Mouse (Mus musculus) lung, embryonic 16.5 days (tissue): ENCODE measurements around the gene Rnf208. TPM values are rescaled to one million over a fixed set of nuclear protein-coding genes. Genes with fewer than 3 reads are reported as not detected.
A peak's percentile ranks its signal among the peaks of the same experiment; 100 is the strongest.

Experiments
- ATAC-seq: fragments of 200-750 bp; cut with Nextera tagmentation; 2 replicates; pipeline ENCODE4 v1.8.0; 2017; ENCODE audit warnings: low read depth, mild to moderate bottlenecking, moderate library complexity
- H3K27ac ChIP-seq: fragments of 300-500 bp; sonication (generic); 2 replicates; pipeline ENCODE4 v1.5.1; 2014; ENCODE audit warnings: mild to moderate bottlenecking, control low read depth, low read length
- H3K27me3 ChIP-seq: fragments of 300-500 bp; sonication (generic); 2 replicates; pipeline ENCODE4 v1.6.1; 2014; ENCODE audit warnings: low read depth, low read length, mixed read lengths; ENCODE audit not compliant: control insufficient read depth, insufficient read depth
- H3K36me3 ChIP-seq: fragments of 300-500 bp; sonication (generic); 2 replicates; pipeline ENCODE4 v1.6.1; 2014; ENCODE audit warnings: low read length; ENCODE audit not compliant: control insufficient read depth, insufficient read depth
- H3K4me1 ChIP-seq: fragments of 300-500 bp; sonication (generic); replicated peaks from 2 replicates; pipeline ENCODE4 v1.6.1; 2014; ENCODE audit warnings: low read length, mixed read lengths; ENCODE audit not compliant: control insufficient read depth, insufficient read depth
- H3K4me2 ChIP-seq: fragments of 300-500 bp; sonication (generic); 2 replicates; pipeline ENCODE4 v1.6.1; 2014; ENCODE audit warnings: low read depth, low read length, control low read depth
- H3K4me3 ChIP-seq: fragments of 300-500 bp; sonication (generic); 2 replicates; pipeline ENCODE4 v1.5.1; 2014; ENCODE audit warnings: mild to moderate bottlenecking, low read length, control low read depth
- H3K9ac ChIP-seq: fragments of 300-500 bp; sonication (generic); 2 replicates; pipeline ENCODE4 v1.6.1; 2014; ENCODE audit warnings: low read length, control low read depth
- H3K9me3 ChIP-seq: fragments of 300-500 bp; sonication (generic); 2 replicates; pipeline ENCODE4 v1.6.1; 2016; ENCODE audit warnings: low read length; ENCODE audit not compliant: control insufficient read depth
- WGBS: fragments of 180-500 bp; shearing (Covaris S2); extraction: QIAGEN DNeasy Blood & Tissue Kit; methylation state at CpG from one replicate; pipeline ENCODE4 v1.1.7; 2014; 5-methylcytosine and 5-hydroxymethylcytosine counted together
- polyA plus RNA-seq: library from polyadenylated mRNA; unstranded; fragments of >200 nt; fragmentation: Nextera tagmentation; extraction: Ambion mirVana; gene quantifications from 2 replicates; pipeline ENCODE4 v1.2.1, GENCODE M21; 2015

Rnf208 gene
- polyA plus RNA-seq, 1 experiment from 2014 or later: 9.1 TPM

- ATAC-seq: no peak
- H3K9me3 ChIP-seq: no peaks in the 10 kb centered on the region
- H3K27ac ChIP-seq: no peak overlapping the region
- no peak overlapping the region for H3K4me3 ChIP-seq
- peaks cover 16% of the 10 kb centered on the region for H3K27me3 ChIP-seq
- no peak overlapping the region for H3K4me2 ChIP-seq
- H3K4me1 ChIP-seq: peaks cover 8% of the 10 kb centered on the region
- no peaks in the 10 kb centered on the region for H3K36me3 ChIP-seq
- H3K9ac ChIP-seq: no peak overlapping the region
Measured at GRCm38 (mm10) chr2:25238106-25238505, 3.9 kb upstream of the Rnf208 start.

- WGBS: 79% methylated on average over 3 of the region's 3 CpGs
- Histone ChIP-seq H3K4me2 (no peak overlapping the region), H3K27me3 (peaks cover 19% of the 10 kb centered on the region), H3K36me3 (no peaks in the 10 kb centered on the region), H3K9me3 (no peaks in the 10 kb centered on the region), H3K4me3 (no peak overlapping the region), H3K27ac (no peak overlapping the region), H3K9ac (no peak overlapping the region), H3K4me1 (peaks cover 8% of the 10 kb centered on the region)
- ATAC-seq: no peak
Measured at GRCm38 (mm10) chr2:25239766-25240165, 2.3 kb upstream of the Rnf208 start.

- ATAC-seq: peak; percentile 3; the same call in 1 of the 2 replicates
- Histone ChIP-seq H3K27ac (no peak overlapping the region), H3K36me3 (no peaks in the 10 kb centered on the region), H3K4me1 (peaks cover 8% of the 10 kb centered on the region), H3K4me3 (peak overlapping the region; percentile 40), H3K9ac (peak overlapping the region; percentile 58), H3K4me2 (peak overlapping the region; percentile 96), H3K9me3 (no peaks in the 10 kb centered on the region), H3K27me3 (peaks cover 19% of the 10 kb centered on the region)
- WGBS: 41% methylated on average over 8 of the region's 8 CpGs
Measured at GRCm38 (mm10) chr2:25240310-25240709, 1.7 kb upstream of the Rnf208 start.

- H3K4me3 ChIP-seq: peak overlapping the region; percentile 40
- peaks cover 8% of the 10 kb centered on the region for H3K4me1 ChIP-seq
- H3K9me3 ChIP-seq: no peaks in the 10 kb centered on the region
- no peak overlapping the region for H3K27ac ChIP-seq
- H3K27me3 ChIP-seq: peaks cover 19% of the 10 kb centered on the region
- peak overlapping the region; percentile 96 for H3K4me2 ChIP-seq
- WGBS: 2% methylated on average over 29 of the region's 29 CpGs
- ATAC-seq: peak; percentile 88
- H3K9ac ChIP-seq: peak overlapping the region; percentile 58
- no peaks in the 10 kb centered on the region for H3K36me3 ChIP-seq
Measured at GRCm38 (mm10) chr2:25240723-25241437, 1.2 kb upstream of the Rnf208 start.

GRCm38 (mm10) chr2:25241438-25241775, 648 bp upstream of the Rnf208 start:
- Histone ChIP-seq H3K27me3 (peaks cover 19% of the 10 kb centered on the region), H3K4me3 (peak overlapping the region; percentile 60), H3K4me1 (peaks cover 8% of the 10 kb centered on the region), H3K27ac (no peak overlapping the region), H3K4me2 (peak overlapping the region; percentile 96), H3K36me3 (no peaks in the 10 kb centered on the region), H3K9me3 (no peaks in the 10 kb centered on the region), H3K9ac (peak overlapping the region; percentile 66)
- ATAC-seq: peak; percentile 15
- 13% methylated on average over 6 of the region's 6 CpGs for WGBS

- Histone ChIP-seq H3K4me2 (no peak overlapping the region), H3K9me3 (no peaks in the 10 kb centered on the region), H3K4me1 (peaks cover 8% of the 10 kb centered on the region), H3K27me3 (peaks cover 19% of the 10 kb centered on the region), H3K9ac (no peak overlapping the region), H3K4me3 (no peak overlapping the region), H3K27ac (no peak overlapping the region), H3K36me3 (0 out of 2 replicates have a peak, but pooled peaks cover 5% of the 10 kb centered on the region)
- ATAC-seq: no peak
- 68% methylated on average over 8 of the region's 8 CpGs for WGBS
Measured at GRCm38 (mm10) chr2:25243342-25243741, 1.3 kb downstream of the Rnf208 start.

GRCm38 (mm10) chr2:25244144-25244543, 2.1 kb downstream of the Rnf208 start:
- H3K36me3 ChIP-seq: peaks cover 8% of the 10 kb centered on the region; the same call in 1 of the 2 replicates
- H3K4me2 ChIP-seq: no peak overlapping the region
- no peak for ATAC-seq
- H3K9me3 ChIP-seq: no peaks in the 10 kb centered on the region
- H3K27me3 ChIP-seq: peaks cover 19% of the 10 kb centered on the region
- no peak overlapping the region for H3K9ac ChIP-seq
- H3K4me3 ChIP-seq: no peak overlapping the region
- H3K4me1 ChIP-seq: peaks cover 8% of the 10 kb centered on the region
- H3K27ac ChIP-seq: no peak overlapping the region
- WGBS: 85% methylated on average over 4 of the region's 4 CpGs

GRCm38 (mm10) chr2:25246183-25247072, 4.4 kb downstream of the Rnf208 start, which contains the start of gene AL732309.1:
TSS of gene AL732309.1 (minus strand) at chr2:25246863.
- H3K9me3 ChIP-seq: no peaks in the 10 kb centered on the region
- H3K4me3 ChIP-seq: no peak within 1 kb of the TSS
- H3K36me3 ChIP-seq: peaks cover 17% of the 10 kb centered on the region
- WGBS: 80% methylated on average over 10 of the region's 10 CpGs
- H3K4me2 ChIP-seq: no peak within 1 kb of the TSS
- no peak within 1 kb of the TSS for H3K27ac ChIP-seq
- no peaks in the 10 kb centered on the region for H3K4me1 ChIP-seq
- H3K9ac ChIP-seq: no peak within 1 kb of the TSS
- peaks cover 19% of the 10 kb centered on the region for H3K27me3 ChIP-seq
- no peak for ATAC-seq

- WGBS: 69% methylated on average over 1 of the region's 1 CpGs
- no peaks in the 10 kb centered on the region for H3K27me3 ChIP-seq
- no peaks in the 10 kb centered on the region for H3K9me3 ChIP-seq
- no peak overlapping the region for H3K27ac ChIP-seq
- no peak overlapping the region for H3K4me3 ChIP-seq
- peaks cover 12% of the 10 kb centered on the region for H3K4me1 ChIP-seq
- no peak for ATAC-seq
- no peak overlapping the region for H3K4me2 ChIP-seq
- H3K9ac ChIP-seq: no peak overlapping the region
- H3K36me3 ChIP-seq: peaks cover 22% of the 10 kb centered on the region
Measured at GRCm38 (mm10) chr2:25252331-25252730, 10.3 kb downstream of the Rnf208 start.
